24 mouse cellular contexts compared by ENCODE assay signal in genomic region chr11:93120766-93121415, GRCm38 (mm10). TPM values are rescaled to one million over a fixed set of nuclear protein-coding genes. Genes with fewer than 3 reads are reported as not detected.
DNase-seq lines count a peak whose midpoint lies in the region; ATAC-seq lines count a peak whose summit lies in the region.
"Had no signal": no experiment of that assay in that cellular context is flagged by ENCODE, and none has a peak within 500 bp of the region (broad histone marks: within the 10 kb centered on the region; RNA-seq: fewer than 3 reads in every experiment).

No protein-coding gene starts in this region.

- H3K4me2 ChIP-seq in midbrain, embryonic 15.5 days: no peak overlapping the region
- H3K4me2 ChIP-seq: embryonic facial prominence, embryonic 12.5 days; hindbrain, embryonic 15.5 days; limb, embryonic 15.5 days; midbrain, embryonic 12.5 days had no signal

- no peak overlapping the region for H3K27ac ChIP-seq in midbrain, embryonic 15.5 days
- H3K27ac ChIP-seq: embryonic facial prominence, embryonic 12.5 days; heart, adult 2 months; hindbrain, embryonic 15.5 days; layer of hippocampus, adult 2 months; limb, embryonic 15.5 days; midbrain, embryonic 12.5 days had no signal

- H3K9me3 ChIP-seq in midbrain, embryonic 15.5 days: no peaks in the 10 kb centered on the region
- H3K9me3 ChIP-seq: embryonic facial prominence, embryonic 12.5 days; hindbrain, embryonic 15.5 days; limb, embryonic 15.5 days; midbrain, embryonic 12.5 days had no signal

- no peak for ATAC-seq in midbrain, embryonic 15.5 days (replicated peaks)
- ATAC-seq: forebrain, embryonic 14.5 days; intestine, embryonic 16.5 days; lung, postnatal 0 days had no signal

- WGBS in midbrain, embryonic 15.5 days: 72% methylated on average over 10 of the region's 10 CpGs

- peak; percentile 27 to 49 for DNase-seq in layer of hippocampus, adult 18-20 months (ENCODE audit: low spot score in 2 of 2)
- no peak for DNase-seq in layer of hippocampus, postnatal 10 days (ENCODE audit: low spot score in 2 of 2)
- DNase-seq in right cerebral cortex, adult 2 months (ENCODE audit: low spot score in 2 of 2): peak; percentile 57 to 60
- DNase-seq in right cerebral cortex, postnatal 14 days: no peak
- peak; percentile 66 to 69 for DNase-seq in cerebellum, postnatal 25 days
- DNase-seq in kidney, postnatal 10 days: no peak
- DNase-seq: adrenal gland, postnatal 25 days; gastrocnemius, postnatal 25 days; heart, adult 2 months; heart, postnatal 36 days; thymus, postnatal 36 days had no signal

- H3K4me1 ChIP-seq in midbrain, embryonic 15.5 days: no peaks in the 10 kb centered on the region
- H3K4me1 ChIP-seq: embryonic facial prominence, embryonic 12.5 days; hindbrain, embryonic 15.5 days; limb, embryonic 15.5 days; midbrain, embryonic 12.5 days had no signal

- H3K4me3 ChIP-seq in midbrain, embryonic 15.5 days: no peak overlapping the region
- H3K4me3 ChIP-seq: embryonic facial prominence, embryonic 12.5 days; heart, adult 2 months; hindbrain, embryonic 15.5 days; layer of hippocampus, adult 2 months; limb, embryonic 15.5 days; midbrain, embryonic 12.5 days had no signal

- no peaks in the 10 kb centered on the region for H3K36me3 ChIP-seq in midbrain, embryonic 15.5 days (replicated peaks)
- H3K36me3 ChIP-seq: embryonic facial prominence, embryonic 12.5 days; hindbrain, embryonic 15.5 days; limb, embryonic 15.5 days; midbrain, embryonic 12.5 days had no signal

- H3K9ac ChIP-seq in midbrain, embryonic 15.5 days: no peak overlapping the region
- H3K9ac ChIP-seq: embryonic facial prominence, embryonic 12.5 days; hindbrain, embryonic 15.5 days; limb, embryonic 15.5 days; midbrain, embryonic 12.5 days had no signal

- H3K27me3 ChIP-seq in midbrain, embryonic 15.5 days (replicated peaks): no peaks in the 10 kb centered on the region
- H3K27me3 ChIP-seq: CH12.LX; embryonic facial prominence, embryonic 12.5 days; hindbrain, embryonic 15.5 days; limb, embryonic 15.5 days; midbrain, embryonic 12.5 days had no signal

RNA-seq across cellular contexts. Expression of gene Car10, which starts 23.1 kb away (rescaled TPM):
- total RNA-seq in layer of hippocampus, adult 18-20 months (2021): 10 to 100 TPM; 33.7 to 38.2 TPM
- 10 to 100 TPM; 27.5 to 28.1 TPM for total RNA-seq in layer of hippocampus, postnatal 10 days (2021)
- polyA plus RNA-seq in midbrain, embryonic 15.5 days (2015; fragmentation: Nextera tagmentation; extraction: Ambion mirVana): 41.7 and 47.7 TPM in 2 replicates
- total RNA-seq: CH12.LX; gastrocnemius, postnatal 25 days; heart, adult 2 months; heart, postnatal 36 days; MEL had no signal
- polyA plus RNA-seq: heart, adult 2 months; heart, embryonic 14.5 days; liver, embryonic 16.5 days; lung, postnatal 0 days had no signal

Comparison
In these comparisons a context has a peak if more than half of its experiments do, and no peak if none do; other contexts are left out.
1. DNase-seq: peak in layer of hippocampus, adult 18-20 months (2 of 2), right cerebral cortex, adult 2 months (2 of 2) and cerebellum, postnatal 25 days (2 of 2); none in layer of hippocampus, postnatal 10 days (0 of 2), right cerebral cortex, postnatal 14 days (single experiment) and kidney, postnatal 10 days (single experiment).